Mouse (Mus musculus): Measurements from ENCODE around the gene Slc43a2. TPM values are rescaled to one million over a fixed set of nuclear protein-coding genes. Genes with fewer than 3 reads are reported as not detected.

Slc43a2 gene
- polyA plus RNA-seq, 1 experiment = 57.4 TPM

- no peaks in the 10 kb centered on the region for H3K4me1 ChIP-seq (ENCODE audit: control insufficient read depth, insufficient read depth, low read length)
- DNase-seq = no peak
- no peak for TF ChIP-seq CTCF (IDR thresholded peaks at IDR 0.05; ENCODE audit: borderline replicate concordance, insufficient read depth, low read depth, low read length)
- no peak for TF ChIP-seq POLR2A (IDR thresholded peaks at IDR 0.05; ENCODE audit: borderline replicate concordance, insufficient read depth, low read length)
- H3K27ac ChIP-seq (ENCODE audit: insufficient read depth, low read length) = no peak overlapping the region
- H3K4me3 ChIP-seq (replicated peaks; ENCODE audit: insufficient read depth, low read depth, low read length) = no peak overlapping the region
- no peaks in the 10 kb centered on the region for H3K27me3 ChIP-seq (ENCODE audit: control insufficient read depth, insufficient read depth, low read length)
- WGBS = 86% methylated on average over 2 of the region's 2 CpGs
These were observed 78.5 kb downstream of the Slc43a2 start for GRCm38 (mm10) chr11:75610021-75610420.

- TF ChIP-seq CTCF (IDR thresholded peaks at IDR 0.05; ENCODE audit: borderline replicate concordance, insufficient read depth, low read depth, low read length) (no peak), POLR2A (IDR thresholded peaks at IDR 0.05; ENCODE audit: borderline replicate concordance, insufficient read depth, low read length) (no peak)
- no peak overlapping the region for H3K27ac ChIP-seq (ENCODE audit: insufficient read depth, low read length)
- WGBS = 98% methylated on average over 1 of the region's 1 CpGs
- no peak overlapping the region for H3K4me3 ChIP-seq (replicated peaks; ENCODE audit: insufficient read depth, low read depth, low read length)
- no peaks in the 10 kb centered on the region for H3K27me3 ChIP-seq (ENCODE audit: control insufficient read depth, insufficient read depth, low read length)
- H3K4me1 ChIP-seq (ENCODE audit: control insufficient read depth, insufficient read depth, low read length) = peaks cover 2% of the 10 kb centered on the region; the same call in 1 of the 2 replicates
- no peak for DNase-seq
These were observed 83.3 kb downstream of the Slc43a2 start for GRCm38 (mm10) chr11:75614769-75615168.

GRCm38 (mm10) chr11:75615556-75615955 is 84.1 kb downstream of the Slc43a2 start:
- Histone ChIP-seq H3K4me3 (replicated peaks; ENCODE audit: insufficient read depth, low read depth, low read length) (no peak overlapping the region), H3K4me1 (ENCODE audit: control insufficient read depth, insufficient read depth, low read length) (peaks cover 10% of the 10 kb centered on the region), H3K27ac (ENCODE audit: insufficient read depth, low read length) (no peak overlapping the region), H3K27me3 (ENCODE audit: control insufficient read depth, insufficient read depth, low read length) (no peaks in the 10 kb centered on the region)
- WGBS = 89% methylated on average over 2 of the region's 2 CpGs
- no peak for DNase-seq
- TF ChIP-seq POLR2A (IDR thresholded peaks at IDR 0.05; ENCODE audit: borderline replicate concordance, insufficient read depth, low read length) (no peak), CTCF (IDR thresholded peaks at IDR 0.05; ENCODE audit: borderline replicate concordance, insufficient read depth, low read depth, low read length) (no peak)

GRCm38 (mm10) chr11:75619133-75619532 is 87.6 kb downstream of the Slc43a2 start:
- 81% methylated on average over 5 of the region's 5 CpGs for WGBS
- Histone ChIP-seq H3K4me1 (ENCODE audit: control insufficient read depth, insufficient read depth, low read length) (peaks cover 18% of the 10 kb centered on the region), H3K4me3 (replicated peaks; ENCODE audit: insufficient read depth, low read depth, low read length) (no peak overlapping the region), H3K27ac (ENCODE audit: insufficient read depth, low read length) (no peak overlapping the region), H3K27me3 (ENCODE audit: control insufficient read depth, insufficient read depth, low read length) (no peaks in the 10 kb centered on the region)
- DNase-seq = no peak
- TF ChIP-seq CTCF (IDR thresholded peaks at IDR 0.05; ENCODE audit: borderline replicate concordance, insufficient read depth, low read depth, low read length) = peak; percentile 34; the same call in 1 of the 2 replicates
- no peak for TF ChIP-seq POLR2A (IDR thresholded peaks at IDR 0.05; ENCODE audit: borderline replicate concordance, insufficient read depth, low read length)

- no peak overlapping the region for H3K4me3 ChIP-seq (replicated peaks; ENCODE audit: insufficient read depth, low read depth, low read length)
- peak; percentile 79 to 90 for DNase-seq
- TF ChIP-seq POLR2A (IDR thresholded peaks at IDR 0.05; ENCODE audit: borderline replicate concordance, insufficient read depth, low read length) (no peak), CTCF (IDR thresholded peaks at IDR 0.05; ENCODE audit: borderline replicate concordance, insufficient read depth, low read depth, low read length) (no peak)
- 20% methylated on average over 12 of the region's 12 CpGs for WGBS
- peaks cover 18% of the 10 kb centered on the region for H3K4me1 ChIP-seq (ENCODE audit: control insufficient read depth, insufficient read depth, low read length)
- H3K27ac ChIP-seq (ENCODE audit: insufficient read depth, low read length) = peak overlapping the region; percentile 79
- no peaks in the 10 kb centered on the region for H3K27me3 ChIP-seq (ENCODE audit: control insufficient read depth, insufficient read depth, low read length)
These were observed 88.8 kb downstream of the Slc43a2 start for GRCm38 (mm10) chr11:75620136-75620780.

- Histone ChIP-seq H3K27me3 (ENCODE audit: control insufficient read depth, insufficient read depth, low read length) (no peaks in the 10 kb centered on the region), H3K27ac (ENCODE audit: insufficient read depth, low read length) (peak overlapping the region; percentile 79; the same call in 1 of the 2 replicates), H3K4me1 (ENCODE audit: control insufficient read depth, insufficient read depth, low read length) (peaks cover 18% of the 10 kb centered on the region), H3K4me3 (replicated peaks; ENCODE audit: insufficient read depth, low read depth, low read length) (no peak overlapping the region)
- WGBS = 95% methylated on average over 2 of the region's 2 CpGs
- DNase-seq = no peak
- TF ChIP-seq POLR2A (IDR thresholded peaks at IDR 0.05; ENCODE audit: borderline replicate concordance, insufficient read depth, low read length) (no peak), CTCF (IDR thresholded peaks at IDR 0.05; ENCODE audit: borderline replicate concordance, insufficient read depth, low read depth, low read length) (no peak)
These were observed 89.9 kb downstream of the Slc43a2 start for GRCm38 (mm10) chr11:75621426-75621825.

- H3K4me1 ChIP-seq (ENCODE audit: control insufficient read depth, insufficient read depth, low read length) = peaks cover 18% of the 10 kb centered on the region
- H3K4me3 ChIP-seq (replicated peaks; ENCODE audit: insufficient read depth, low read depth, low read length) = no peak overlapping the region
- WGBS = 94% methylated on average over 2 of the region's 2 CpGs
- TF ChIP-seq CTCF (IDR thresholded peaks at IDR 0.05; ENCODE audit: borderline replicate concordance, insufficient read depth, low read depth, low read length) (no peak), POLR2A (IDR thresholded peaks at IDR 0.05; ENCODE audit: borderline replicate concordance, insufficient read depth, low read length) (no peak)
- no peak overlapping the region for H3K27ac ChIP-seq (ENCODE audit: insufficient read depth, low read length)
- H3K27me3 ChIP-seq (ENCODE audit: control insufficient read depth, insufficient read depth, low read length) = no peaks in the 10 kb centered on the region
- DNase-seq = no peak
These were observed 91.3 kb downstream of the Slc43a2 start for GRCm38 (mm10) chr11:75622588-75623329.
